Mouse (Mus musculus) thymus, adult 2 months (tissue): ENCODE measurements around the gene Polr3h. TPM values are rescaled to one million over a fixed set of nuclear protein-coding genes. Genes with fewer than 3 reads are reported as not detected.

Experiments
- DNase-seq: peaks from one replicate; pipeline ENCODE4 v3.0.0; 2021
- H3K27ac ChIP-seq: fragments of 200-500 bp; 2 replicates; pipeline ENCODE4 v1.5.1; 2012; ENCODE audit warnings: low read length, control low read depth; ENCODE audit not compliant: control insufficient read depth, insufficient read depth
- H3K27me3 ChIP-seq: fragments of 200-500 bp; 2 replicates; pipeline ENCODE4 v1.6.1; 2012; ENCODE audit warnings: mild to moderate bottlenecking, low read length, moderate library complexity, mixed read lengths; ENCODE audit not compliant: control insufficient read depth, insufficient read depth
- H3K36me3 ChIP-seq: fragments of 200-500 bp; 2 replicates; pipeline ENCODE4 v1.6.1; 2012; ENCODE audit warnings: mild to moderate bottlenecking, low read length, moderate library complexity; ENCODE audit not compliant: control insufficient read depth, insufficient read depth
- H3K4me1 ChIP-seq: fragments of 200-500 bp; replicated peaks from 2 replicates; pipeline ENCODE4 v1.6.1; 2012; ENCODE audit warnings: low read length; ENCODE audit not compliant: control insufficient read depth, insufficient read depth
- H3K4me3 ChIP-seq: fragments of 200-500 bp; 2 replicates; pipeline ENCODE4 v1.5.1; 2012; ENCODE audit warnings: mild to moderate bottlenecking, low read length, control low read depth, moderate library complexity; ENCODE audit not compliant: control insufficient read depth, insufficient read depth
- CTCF ChIP-seq: fragments of 200-500 bp; IDR thresholded peaks from 2 replicates; pipeline ENCODE4 v1.5.1; 2012; ENCODE audit warnings: mild to moderate bottlenecking, control low read depth, low read length, moderate library complexity, borderline replicate concordance; ENCODE audit not compliant: control insufficient read depth, poor library complexity, insufficient read depth; ENCODE audit errors: extremely low read depth
- POLR2A ChIP-seq: fragments of 200-500 bp; IDR thresholded peaks from 2 replicates; pipeline ENCODE4 v1.6.1; 2012; ENCODE audit warnings: mild to moderate bottlenecking, low read length, control low read depth, moderate library complexity; ENCODE audit not compliant: control insufficient read depth, poor library complexity, insufficient read depth; ENCODE audit errors: extremely low read depth
- WGBS: fragments of 180-500 bp; shearing (Covaris S2); methylation state at CpG from one replicate; pipeline ENCODE4 v1.1.7; 2018; 5-methylcytosine and 5-hydroxymethylcytosine counted together
- polyA plus RNA-seq: library from polyadenylated mRNA; depleted of rRNA; stranded (reverse); fragments of >200 nt; gene quantifications from 2 replicates; pipeline ENCODE4 v1.2.3, GENCODE M21; 2012

The Polr3h gene
- polyA plus RNA-seq, 1 experiment = 16.7 TPM

- no peak overlapping the region for H3K27ac ChIP-seq
- peaks cover 16% of the 10 kb centered on the region for H3K4me1 ChIP-seq
- peak; percentile 53 for DNase-seq
- WGBS = 14% methylated on average over 12 of the region's 12 CpGs
- H3K36me3 ChIP-seq = no peaks in the 10 kb centered on the region
- H3K4me3 ChIP-seq = no peak overlapping the region
- H3K27me3 ChIP-seq = no peaks in the 10 kb centered on the region
- TF ChIP-seq CTCF (no peak), POLR2A (no peak)
Measured at GRCm38 (mm10) chr15:81932951-81933470, 7.0 kb upstream of the Polr3h start.

- WGBS = 23% methylated on average over 11 of the region's 11 CpGs
- Histone ChIP-seq H3K27ac (no peak overlapping the region), H3K4me1 (peaks cover 25% of the 10 kb centered on the region), H3K27me3 (no peaks in the 10 kb centered on the region), H3K36me3 (no peaks in the 10 kb centered on the region), H3K4me3 (no peak overlapping the region)
- TF ChIP-seq CTCF (no peak), POLR2A (no peak)
- no peak for DNase-seq
Measured at GRCm38 (mm10) chr15:81928277-81928676, 2.2 kb upstream of the Polr3h start.

GRCm38 (mm10) chr15:81927741-81928140 is 1.7 kb upstream of the Polr3h start:
- Histone ChIP-seq H3K36me3 (no peaks in the 10 kb centered on the region), H3K27ac (no peak overlapping the region), H3K4me3 (no peak overlapping the region), H3K27me3 (no peaks in the 10 kb centered on the region), H3K4me1 (peaks cover 20% of the 10 kb centered on the region)
- DNase-seq = no peak
- TF ChIP-seq POLR2A = no peak
- TF ChIP-seq CTCF = no peak
- 39% methylated on average over 4 of the region's 4 CpGs for WGBS

DNA sequence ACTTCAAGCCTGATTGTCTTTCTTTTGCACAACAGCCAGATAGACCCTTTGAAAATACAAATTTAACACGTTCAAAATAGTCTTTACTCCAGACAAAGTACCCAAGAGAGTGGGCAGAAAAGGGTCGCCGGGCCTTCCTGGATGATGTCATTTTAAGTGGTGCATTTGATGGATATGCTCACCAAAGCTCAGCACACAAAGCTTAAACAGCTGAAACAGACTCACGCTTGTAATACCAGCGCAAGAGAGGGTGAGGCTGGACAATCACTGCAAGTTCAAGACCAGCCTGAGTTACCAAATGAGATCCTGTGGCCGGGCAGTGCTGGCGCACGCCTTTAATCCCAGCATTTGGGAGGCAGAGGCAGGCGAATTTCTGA is 394 bp upstream of the Polr3h start:
- WGBS = 42% methylated on average over 9 of the region's 9 CpGs
- no peak for DNase-seq
- H3K27ac ChIP-seq = no peak overlapping the region
- no peaks in the 10 kb centered on the region for H3K36me3 ChIP-seq
- H3K27me3 ChIP-seq = no peaks in the 10 kb centered on the region
- H3K4me3 ChIP-seq = no peak overlapping the region
- TF ChIP-seq POLR2A (no peak), CTCF (no peak)
- peaks cover 16% of the 10 kb centered on the region for H3K4me1 ChIP-seq

DNA sequence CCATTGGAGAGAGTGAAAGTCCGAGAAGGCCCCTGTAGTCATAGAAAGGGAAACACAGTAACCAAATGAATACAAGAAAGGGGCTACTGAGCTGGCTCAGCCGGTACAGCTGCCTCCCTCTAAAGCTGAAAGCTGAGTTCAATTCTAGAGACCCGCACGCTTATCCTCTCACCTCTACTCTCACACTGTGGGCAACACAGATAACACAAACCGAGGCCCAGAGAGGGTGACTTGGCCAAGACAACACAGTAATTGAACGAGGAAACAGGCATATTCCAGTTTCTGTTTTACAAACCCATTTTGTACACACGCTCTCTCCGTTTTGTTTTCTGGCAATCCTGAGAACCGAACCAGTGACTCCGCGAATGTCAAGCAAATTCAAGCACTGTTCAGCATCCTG is 1.1 kb downstream of the Polr3h start:
- no peak for DNase-seq
- H3K4me3 ChIP-seq = peak overlapping the region; percentile 65; the same call in 1 of the 2 replicates
- H3K36me3 ChIP-seq = no peaks in the 10 kb centered on the region
- no peaks in the 10 kb centered on the region for H3K27me3 ChIP-seq
- peaks cover 16% of the 10 kb centered on the region for H3K4me1 ChIP-seq
- WGBS = 88% methylated on average over 11 of the region's 11 CpGs
- TF ChIP-seq POLR2A (no peak), CTCF (no peak)
- no peak overlapping the region for H3K27ac ChIP-seq

DNA sequence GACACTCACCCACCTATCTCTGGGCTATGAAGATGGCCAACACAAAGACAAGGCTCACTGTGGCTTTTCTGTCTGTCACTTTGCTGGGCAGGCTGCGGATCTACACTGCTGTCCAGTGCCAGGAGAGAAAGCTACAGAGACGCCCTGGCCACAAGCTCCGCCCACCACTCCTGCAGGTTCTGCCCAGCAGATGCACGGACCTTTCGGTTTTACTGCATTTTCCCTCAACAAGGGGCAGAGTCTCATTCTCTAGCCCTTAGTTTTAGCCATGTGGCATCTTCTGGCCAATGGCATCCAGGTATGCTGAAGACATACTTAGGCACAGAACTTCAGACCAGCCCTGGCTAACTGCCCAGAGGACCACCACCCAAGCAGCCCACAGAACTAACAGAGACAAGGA is 4.8 kb downstream of the Polr3h start:
- Histone ChIP-seq H3K36me3 (peaks cover 3% of the 10 kb centered on the region; the same call in 1 of the 2 replicates), H3K27ac (no peak overlapping the region), H3K4me3 (no peak overlapping the region), H3K4me1 (peaks cover 16% of the 10 kb centered on the region), H3K27me3 (no peaks in the 10 kb centered on the region)
- DNase-seq = no peak
- WGBS = 87% methylated on average over 5 of the region's 5 CpGs
- no peak for TF ChIP-seq CTCF
- TF ChIP-seq POLR2A = no peak
